Mouse (Mus musculus) embryo, embryonic 11 days (tissue): ENCODE measurements around the gene Pard3.
A peak's percentile ranks its signal among the peaks of the same experiment; 100 is the strongest.

ENCODE experiments used
- DNase-seq: peaks from one replicate; pipeline ENCODE4 v3.0.0-alpha.2; 2015

Gene Pard3

DNA sequence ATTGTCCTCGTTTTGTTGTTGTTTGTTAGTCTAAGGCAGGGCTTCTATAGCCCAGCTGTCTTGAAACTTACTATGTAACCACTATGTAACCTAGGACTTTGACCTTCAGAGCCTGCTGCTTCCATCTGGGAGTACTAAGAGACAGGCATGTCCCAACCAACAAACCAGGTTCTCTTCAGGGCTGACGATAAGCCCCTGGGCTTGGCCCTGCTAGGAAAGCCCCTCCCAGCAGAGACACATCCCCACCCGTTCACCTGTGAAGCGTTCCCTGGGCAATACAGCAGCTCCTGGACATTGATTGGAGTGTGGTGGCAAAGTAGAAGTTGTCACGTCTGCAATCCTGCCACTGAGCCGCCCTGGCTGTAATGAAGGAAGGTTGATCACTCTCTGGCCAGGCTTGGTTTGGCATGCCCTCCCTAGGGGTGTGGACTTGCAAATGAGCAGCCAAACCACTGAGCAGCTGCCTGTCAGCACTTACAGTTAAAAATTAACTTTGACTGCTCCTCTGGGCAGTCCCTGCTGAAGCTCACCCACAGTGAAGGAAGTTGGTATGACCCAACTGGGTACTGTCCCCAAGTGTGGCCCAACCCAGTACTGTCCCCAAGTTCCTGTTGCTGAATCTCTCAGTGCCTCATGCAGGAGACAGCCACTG lies 377.3 kb downstream of the Pard3 start:
- no peak for DNase-seq

GRCm38 (mm10) chr8:127447401-127447800 lies 383.7 kb downstream of the Pard3 start:
- DNase-seq = no peak

DNA sequence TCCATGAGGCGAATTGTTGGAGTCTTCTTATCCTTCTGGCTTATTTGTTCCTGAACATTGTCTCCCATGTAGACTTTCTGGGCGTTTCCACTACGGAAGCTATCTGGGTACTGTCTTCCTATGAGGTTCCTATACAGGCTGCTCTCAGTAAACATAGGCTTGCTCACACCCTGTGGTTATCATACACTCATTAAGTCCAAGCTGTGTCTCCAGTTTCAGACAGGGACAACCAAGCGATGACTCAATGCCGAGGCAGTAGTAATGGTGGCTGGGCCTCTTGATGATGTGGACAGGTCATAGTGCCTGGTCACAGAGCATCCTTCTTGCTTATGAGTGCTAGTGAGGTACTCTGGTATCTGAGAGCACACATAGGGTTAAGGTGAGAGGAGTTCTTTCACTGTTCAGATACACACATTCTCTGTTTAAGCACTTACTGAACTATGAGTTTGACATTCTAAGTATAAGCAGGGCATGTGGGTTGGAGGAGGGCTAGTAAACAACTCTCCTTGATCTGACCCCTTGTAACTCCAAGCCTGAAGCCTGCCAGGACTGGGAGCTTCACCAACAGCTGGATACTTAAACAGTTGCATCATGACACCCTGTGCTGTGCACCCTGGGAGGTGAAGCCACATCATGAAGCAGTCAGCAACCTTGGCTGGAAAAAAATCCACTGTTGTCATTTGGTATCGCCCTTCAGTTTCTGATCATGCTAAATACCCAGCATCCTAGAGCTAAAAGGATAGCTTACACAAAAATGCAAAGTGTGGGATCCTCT lies 385.6 kb downstream of the Pard3 start:
- no peak for DNase-seq

DNA sequence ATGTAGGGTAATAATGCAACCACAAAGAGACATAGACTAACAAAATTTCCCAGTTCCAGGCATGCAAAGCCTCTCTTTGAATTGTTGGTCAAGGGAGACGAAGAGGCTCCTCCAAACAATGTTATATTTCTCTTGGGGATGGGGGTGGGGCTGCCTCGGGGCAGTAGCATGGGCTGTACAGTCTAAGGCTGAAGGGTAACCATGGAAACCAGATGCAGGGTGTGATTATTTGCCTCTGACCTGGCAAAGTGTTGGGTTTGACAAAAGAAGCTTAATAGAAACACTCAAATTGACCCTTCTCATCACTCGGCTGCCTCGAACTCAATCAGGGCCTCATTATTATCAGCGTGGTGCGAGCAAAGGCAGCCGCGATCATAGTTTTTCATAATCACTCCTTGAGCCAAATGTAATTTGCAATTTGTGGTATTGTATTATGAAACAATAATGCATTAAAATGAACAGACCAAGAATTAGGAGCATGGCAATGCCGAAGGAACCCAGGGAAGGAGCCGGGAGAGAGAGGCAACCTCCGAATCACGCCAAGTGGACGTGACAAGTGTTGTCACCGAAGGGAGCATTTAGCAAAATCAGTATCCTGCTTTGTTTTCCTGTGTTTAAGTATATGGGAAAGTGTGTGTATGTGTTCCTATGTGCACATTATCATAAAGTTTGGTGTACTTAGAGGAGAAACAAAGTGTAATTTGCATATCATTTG lies 387.4 kb downstream of the Pard3 start:
- peak; percentile 64 for DNase-seq

DNA sequence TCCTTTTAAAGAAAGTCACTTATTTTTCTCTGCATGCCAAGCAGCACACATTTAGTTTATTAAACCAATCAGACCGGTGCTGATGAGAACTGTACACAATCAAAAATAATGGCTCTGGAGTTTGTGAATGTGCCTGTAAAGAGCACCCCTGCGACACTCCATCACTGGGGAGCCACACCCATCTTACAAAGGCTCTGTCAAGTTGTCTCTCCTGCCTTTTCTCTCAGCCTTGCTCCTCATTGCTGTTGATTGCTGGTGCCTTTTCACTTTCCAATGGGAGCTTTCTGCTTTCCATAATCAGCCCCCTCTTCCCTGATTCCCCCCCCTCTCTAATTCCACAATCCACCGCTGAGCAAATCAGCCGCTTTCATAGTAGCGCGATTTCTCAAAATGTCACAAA lies 388.7 kb downstream of the Pard3 start:
- no peak for DNase-seq

DNA sequence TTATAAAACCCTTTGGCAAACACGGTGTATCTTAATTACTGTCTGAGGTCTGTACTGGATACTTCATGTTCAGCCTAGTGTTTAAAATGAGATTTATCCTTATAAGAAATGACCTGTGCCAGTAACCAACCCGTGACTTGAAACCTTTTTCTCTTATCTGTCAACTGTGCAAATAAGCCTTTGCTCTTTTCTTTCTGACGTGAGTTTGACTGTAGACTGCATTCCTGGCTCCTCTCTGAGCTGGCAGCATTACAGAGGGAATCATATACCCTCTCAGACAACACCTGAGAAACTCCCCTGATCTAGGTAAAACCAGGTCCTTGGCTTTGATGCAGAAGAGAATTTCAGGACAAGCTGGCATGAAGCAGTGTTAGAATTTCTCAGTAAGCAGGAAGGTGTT lies 394.2 kb downstream of the Pard3 start:
- DNase-seq = no peak

- no peak for DNase-seq
Observed at GRCm38 (mm10) chr8:127461173-127461572, 397.5 kb downstream of the Pard3 start.

- no peak for DNase-seq
Observed at GRCm38 (mm10) chr8:127462378-127462935, 398.8 kb downstream of the Pard3 start.

DNA sequence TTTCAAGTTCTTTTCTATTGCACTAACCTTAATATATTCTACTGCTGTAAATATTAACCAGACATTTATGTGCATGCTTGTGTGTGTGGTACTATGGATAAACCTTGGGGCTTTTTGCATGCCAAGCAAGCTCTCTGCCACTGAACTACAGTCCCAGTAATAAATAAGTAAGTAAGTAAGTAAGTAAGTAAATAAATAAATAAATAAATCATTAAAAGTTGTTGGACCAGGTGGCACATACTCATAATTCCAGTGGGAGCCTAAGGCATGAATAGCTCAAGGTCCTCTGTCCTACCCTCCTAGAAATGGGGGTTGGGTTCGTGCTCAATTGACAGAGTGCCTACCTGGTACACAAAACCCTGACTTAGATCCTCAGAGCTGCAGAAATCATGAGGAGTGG lies 400.6 kb downstream of the Pard3 start:
- DNase-seq = no peak

- peak; percentile 25 for DNase-seq
Observed at GRCm38 (mm10) chr8:127472204-127472603, 408.5 kb downstream of the Pard3 start.

GRCm38 (mm10) chr8:127480003-127480402 lies 416.3 kb downstream of the Pard3 start:
- DNase-seq = no peak

- no peak for DNase-seq
Observed at GRCm38 (mm10) chr8:127485618-127486017, 421.9 kb downstream of the Pard3 start.

DNA sequence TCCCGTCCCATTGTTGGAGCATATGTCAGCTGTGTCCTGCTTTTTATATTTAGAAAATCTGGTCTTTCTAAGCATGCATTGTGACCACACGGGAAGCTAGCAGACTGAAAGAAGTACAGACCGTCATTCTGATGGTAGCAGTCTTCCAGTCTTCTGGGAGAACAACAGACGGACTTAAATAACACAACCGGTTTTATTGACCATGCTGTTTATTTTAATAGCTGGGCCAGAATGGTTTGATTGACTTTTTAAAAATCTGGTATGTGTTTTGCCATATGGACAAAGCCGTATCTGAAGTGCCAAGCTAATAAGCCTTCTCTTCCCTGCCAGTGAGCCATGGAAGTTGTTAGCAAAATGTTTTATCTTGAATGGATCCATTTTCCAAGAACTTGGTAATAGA lies 428.3 kb downstream of the Pard3 start:
- peak; percentile 12 for DNase-seq

- DNase-seq = peak; percentile 61
Observed at GRCm38 (mm10) chr8:127495226-127495780, 431.6 kb downstream of the Pard3 start.

- peak; percentile 56 for DNase-seq
Observed at GRCm38 (mm10) chr8:127498997-127499719, 435.5 kb downstream of the Pard3 start.

GRCm38 (mm10) chr8:127499720-127500114 lies 436.0 kb downstream of the Pard3 start:
- peak; percentile 19 for DNase-seq

DNA sequence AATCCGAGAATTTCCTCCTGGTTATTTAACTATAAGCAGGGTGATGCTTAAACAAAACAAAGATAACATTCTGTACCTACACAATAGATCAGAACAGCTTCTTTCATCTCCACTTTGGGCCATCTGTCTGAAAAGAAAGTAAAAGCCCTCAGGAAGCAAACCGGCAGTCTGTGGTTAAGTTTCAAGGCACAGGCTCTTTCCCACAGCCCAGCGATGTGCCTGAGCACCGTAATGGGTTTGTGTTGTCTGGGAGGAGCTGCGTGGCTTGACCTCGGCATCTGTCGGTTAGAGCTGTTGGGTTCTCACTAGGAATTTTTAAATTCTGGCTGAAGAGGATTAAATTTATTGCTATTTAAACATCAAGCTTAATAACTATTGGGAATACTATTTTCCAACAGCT lies 436.5 kb downstream of the Pard3 start:
- peak; percentile 65 for DNase-seq

DNA sequence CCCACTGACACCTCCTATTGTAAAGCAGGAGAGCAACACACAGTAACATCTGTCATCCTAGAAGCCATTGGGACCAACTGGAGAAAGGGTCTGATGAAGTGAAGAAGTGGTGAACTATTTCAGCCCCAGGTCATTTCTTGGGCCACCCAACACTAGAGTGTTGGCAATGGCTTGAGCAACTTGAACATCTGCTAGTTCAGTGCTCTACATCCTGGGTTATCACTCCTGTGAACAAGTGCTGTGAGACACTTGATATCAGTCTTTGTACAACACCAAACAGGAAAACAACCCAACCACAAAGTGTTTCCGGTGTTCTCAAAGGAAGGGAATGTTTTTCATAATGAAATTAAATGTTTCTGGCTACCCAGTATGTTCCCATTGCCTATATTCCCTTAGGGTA lies 438.1 kb downstream of the Pard3 start:
- DNase-seq = no peak

- no peak for DNase-seq
Observed at GRCm38 (mm10) chr8:127505286-127505685, 441.6 kb downstream of the Pard3 start.

DNA sequence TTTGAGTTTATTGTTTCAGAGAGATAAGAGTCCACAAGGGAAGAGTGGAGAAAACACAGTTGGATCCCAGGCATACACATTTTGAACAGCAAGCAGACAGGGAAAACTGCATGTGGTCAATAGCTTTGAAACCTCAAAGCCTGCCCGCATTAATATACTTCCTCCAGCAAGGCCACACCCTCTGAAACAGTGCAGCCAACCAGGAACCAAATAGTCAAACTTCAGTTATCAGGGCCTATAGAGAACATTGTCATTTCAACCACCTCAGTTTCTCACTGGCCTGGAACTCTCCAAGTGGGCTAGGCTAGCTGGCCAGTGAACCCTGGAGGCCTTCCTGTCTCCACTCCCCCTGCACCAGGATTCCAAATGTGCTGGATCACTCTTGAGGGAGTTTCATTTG lies 442.6 kb downstream of the Pard3 start:
- no peak for DNase-seq

GRCm38 (mm10) chr8:127511341-127511740 lies 447.6 kb downstream of the Pard3 start:
- DNase-seq = no peak

GRCm38 (mm10) chr8:127512001-127512573 lies 448.4 kb downstream of the Pard3 start:
- DNase-seq = no peak
